Mouse (Mus musculus): ENCODE data around the gene Def6.

DNA sequence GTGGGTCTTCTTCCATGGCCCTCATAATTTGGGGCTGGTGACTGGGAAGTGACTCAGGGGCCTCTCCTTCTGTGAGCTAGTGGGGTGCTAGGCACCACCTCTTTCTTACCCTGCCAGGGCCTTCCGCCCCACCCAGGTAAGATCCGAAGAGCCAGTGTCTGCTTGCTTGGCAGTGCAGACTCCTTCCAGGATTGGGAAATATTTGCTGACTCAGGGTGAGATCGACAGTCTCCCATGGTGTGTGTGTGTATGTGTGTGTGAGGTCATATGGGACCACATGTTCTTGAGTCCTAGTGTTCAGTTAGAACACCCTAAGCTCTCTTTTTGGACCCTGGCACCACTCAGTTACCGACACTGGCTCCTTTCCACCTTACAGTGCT lies 29.0 kb downstream of the Def6 start:
- TF ChIP-seq CTCF (IDR thresholded peaks at IDR 0.05; ENCODE audit: control insufficient read depth, insufficient read depth, low read length): no peak
- no peak for TF ChIP-seq POLR2A (IDR thresholded peaks at IDR 0.05; ENCODE audit: borderline replicate concordance, control insufficient read depth, low read depth, low read length)
